Mouse (Mus musculus) thymus, postnatal 10 days (tissue): ENCODE results near the gene Urad.

Experiments
- DNase-seq, 2 experiments: peaks; one replicate each; pipeline ENCODE4 v3.0.0; 2021; ENCODE audit warnings: low spot score in 2 of 2

The Urad gene

GRCm38 (mm10) chr5:147322183-147322582, at the start of gene Urad:
Gene Urad, minus strand, starts transcription at chr5:147322440.
- DNase-seq = no peak

- no peak for DNase-seq
Measured at GRCm38 (mm10) chr5:147370276-147370675, 48.0 kb upstream of the Urad start.

- DNase-seq = no peak
Measured at GRCm38 (mm10) chr5:147368221-147368620, 46.0 kb upstream of the Urad start.

- DNase-seq = peak; percentile 64
Measured at GRCm38 (mm10) chr5:147365995-147366765, 43.9 kb upstream of the Urad start.

GRCm38 (mm10) chr5:147363054-147363453, 40.8 kb upstream of the Urad start:
- DNase-seq = no peak

- peak in 1 of 2 experiments; percentile 39 for DNase-seq
Measured at GRCm38 (mm10) chr5:147358481-147358880, 36.2 kb upstream of the Urad start.

GRCm38 (mm10) chr5:147357536-147357935, 35.3 kb upstream of the Urad start:
- peak; percentile 35 to 52 for DNase-seq

- DNase-seq = no peak
Measured at GRCm38 (mm10) chr5:147356260-147357055, 34.2 kb upstream of the Urad start.

- no peak for DNase-seq
Measured at GRCm38 (mm10) chr5:147355788-147356187, 33.5 kb upstream of the Urad start.

- DNase-seq = no peak
Measured at GRCm38 (mm10) chr5:147354985-147355384, 32.7 kb upstream of the Urad start.

- DNase-seq = no peak
Measured at GRCm38 (mm10) chr5:147354161-147354780, 32.0 kb upstream of the Urad start.

GRCm38 (mm10) chr5:147351931-147352330, 29.7 kb upstream of the Urad start:
- DNase-seq = no peak

- DNase-seq = no peak
Measured at GRCm38 (mm10) chr5:147345981-147346380, 23.7 kb upstream of the Urad start.

- no peak for DNase-seq
Measured at GRCm38 (mm10) chr5:147343904-147344303, 21.7 kb upstream of the Urad start.

GRCm38 (mm10) chr5:147342901-147343300, 20.7 kb upstream of the Urad start:
- no peak for DNase-seq

- DNase-seq = peak; percentile 68 to 72
Measured at GRCm38 (mm10) chr5:147340741-147341414, 18.6 kb upstream of the Urad start.

GRCm38 (mm10) chr5:147339560-147339959, 17.3 kb upstream of the Urad start:
- DNase-seq = no peak

- DNase-seq = no peak
Measured at GRCm38 (mm10) chr5:147338967-147339366, 16.7 kb upstream of the Urad start.

GRCm38 (mm10) chr5:147332711-147333110, 10.5 kb upstream of the Urad start:
- no peak for DNase-seq

GRCm38 (mm10) chr5:147331547-147331946, 9.3 kb upstream of the Urad start:
- peak; percentile 79 to 90 for DNase-seq

GRCm38 (mm10) chr5:147329946-147330345, 7.7 kb upstream of the Urad start:
- no peak for DNase-seq

- no peak for DNase-seq
Measured at GRCm38 (mm10) chr5:147327636-147328035, 5.4 kb upstream of the Urad start.
